Mouse (Mus musculus) bone marrow macrophage, adult 2 months (primary cell): ENCODE results near the gene Smco2.

Experiments used
- CTCF ChIP-seq: IDR thresholded peaks from 2 replicates; pipeline ENCODE4 v1.5.1; 2012; ENCODE audit warnings: low read depth, mild to moderate bottlenecking, low read length, moderate library complexity
- POLR2A ChIP-seq: IDR thresholded peaks from 2 replicates; pipeline ENCODE4 v1.6.1; 2012; ENCODE audit warnings: mild to moderate bottlenecking, low read depth, low read length, borderline replicate concordance

GRCm38 (mm10) chr6:146880296-146880695, 30.4 kb downstream of the Smco2 start:
- TF ChIP-seq CTCF (no peak), POLR2A (no peak)
